Mouse (Mus musculus): Measurements from ENCODE around the gene Dclk1.

- TF ChIP-seq CTCF (IDR thresholded peaks at IDR 0.05; ENCODE audit: low read depth): no peak
- TF ChIP-seq EP300 (optimal IDR thresholded peaks at IDR 0.05): no peak
Observed at GRCm38 (mm10) chr3:55246618-55247272, 4.6 kb downstream of the Dclk1 start.
